Mouse (Mus musculus) midbrain, postnatal 0 days (tissue): ENCODE data around the gene Cox4i1. TPM values are rescaled to one million over a fixed set of nuclear protein-coding genes. Genes with fewer than 3 reads are reported as not detected.
A peak's percentile ranks its signal among the peaks of the same experiment; 100 is the strongest.

Experiments used
- ATAC-seq: fragments of 200-750 bp; cut with Nextera tagmentation; 2 replicates; pipeline ENCODE4 v1.8.0; 2017; ENCODE audit warnings: moderate number of reproducible peaks, mild to moderate bottlenecking, moderate TSS enrichment, moderate library complexity; ENCODE audit not compliant: low FRiP score
- DNase-seq: peaks from one replicate; pipeline ENCODE4 v3.0.0-alpha.2; 2015; ENCODE audit warnings: low spot score
- H3K27ac ChIP-seq: fragments of 300-500 bp; sonication (generic); 2 replicates; pipeline ENCODE4 v1.5.1; 2014; ENCODE audit warnings: low read depth, mild to moderate bottlenecking, low read length, mixed read lengths
- H3K27me3 ChIP-seq: fragments of 300-500 bp; sonication (generic); 2 replicates; pipeline ENCODE4 v1.6.1; 2014; ENCODE audit warnings: low read length, control low read depth, mixed read lengths; ENCODE audit not compliant: insufficient read depth
- H3K36me3 ChIP-seq: fragments of 300-500 bp; sonication (generic); 2 replicates; pipeline ENCODE4 v1.6.1; 2014; ENCODE audit warnings: low read length, control low read depth, mixed read lengths; ENCODE audit not compliant: insufficient read depth
- H3K4me1 ChIP-seq: fragments of 300-500 bp; sonication (generic); 2 replicates; pipeline ENCODE4 v1.6.1; 2014; ENCODE audit warnings: mild to moderate bottlenecking, control low read depth, antibody characterized with exemption, low read length, mixed read lengths; ENCODE audit not compliant: insufficient read depth
- H3K4me2 ChIP-seq: fragments of 300-500 bp; sonication (generic); 2 replicates; pipeline ENCODE4 v1.6.1; 2014; ENCODE audit warnings: low read depth, mild to moderate bottlenecking, low read length, mixed read lengths; ENCODE audit not compliant: poor library complexity, severe bottlenecking
- H3K4me3 ChIP-seq: fragments of 300-500 bp; sonication (generic); 2 replicates; pipeline ENCODE4 v1.5.1; 2014; ENCODE audit warnings: low read depth, mild to moderate bottlenecking, low read length, moderate library complexity
- H3K9ac ChIP-seq: fragments of 300-500 bp; sonication (generic); replicated peaks from 2 replicates; pipeline ENCODE4 v1.6.1; 2014; ENCODE audit warnings: mild to moderate bottlenecking, low read length, moderate library complexity, mixed read lengths; ENCODE audit not compliant: poor library complexity, severe bottlenecking
- H3K9me3 ChIP-seq: fragments of 300-500 bp; sonication (generic); 2 replicates; pipeline ENCODE4 v1.6.1; 2016; ENCODE audit warnings: low read length, control low read depth
- CTCF ChIP-seq: IDR thresholded peaks from 2 replicates; pipeline ENCODE4 v1.5.1; 2016; ENCODE audit warnings: antibody characterized with exemption, mild to moderate bottlenecking
- WGBS: fragments of 180-500 bp; shearing (Covaris S2); extraction: QIAGEN DNeasy Blood & Tissue Kit; methylation state at CpG from one replicate; pipeline ENCODE4 v1.1.7; 2014; 5-methylcytosine and 5-hydroxymethylcytosine counted together
- polyA plus RNA-seq: library from polyadenylated mRNA; unstranded; fragments of >200 nt; fragmentation: Nextera tagmentation; extraction: Ambion mirVana; gene quantifications from 2 replicates; pipeline ENCODE4 v1.2.1, GENCODE M21; 2015
- total RNA-seq: library from RNA; depleted of rRNA; stranded (reverse); fragments of >200 nt; gene quantifications from 2 replicates; pipeline ENCODE4 v1.2.3, GENCODE M21; 2014

Gene Cox4i1
- total and polyA plus RNA-seq, 2 experiments from 2014 or later, result 558 to 1,374 TPM

- Histone ChIP-seq H3K9me3 (no peaks in the 10 kb centered on the region), H3K4me1 (0 out of 2 replicates have a peak, but pooled peaks cover 6% of the 10 kb centered on the region), H3K27ac (no peak overlapping the region), H3K27me3 (no peaks in the 10 kb centered on the region), H3K4me3 (no peak overlapping the region), H3K9ac (no peak overlapping the region), H3K36me3 (no peaks in the 10 kb centered on the region), H3K4me2 (no peak overlapping the region)
- 60% methylated on average over 22 of the region's 22 CpGs for WGBS
- TF ChIP-seq CTCF, result no peak
- ATAC-seq (no peak), DNase-seq (no peak)
These were observed 26.0 kb downstream of the Cox4i1 start for GRCm38 (mm10) chr8:120693861-120694493.

GRCm38 (mm10) chr8:120696401-120697153 is 28.6 kb downstream of the Cox4i1 start:
- Histone ChIP-seq H3K4me2 (no peak overlapping the region), H3K4me3 (no peak overlapping the region), H3K4me1 (0 out of 2 replicates have a peak, but pooled peaks cover 6% of the 10 kb centered on the region), H3K36me3 (no peaks in the 10 kb centered on the region), H3K27ac (no peak overlapping the region), H3K9ac (no peak overlapping the region), H3K27me3 (no peaks in the 10 kb centered on the region), H3K9me3 (no peaks in the 10 kb centered on the region)
- TF ChIP-seq CTCF, result no peak
- ATAC-seq (no peak), DNase-seq (peak; percentile 66)
- WGBS, result 42% methylated on average over 13 of the region's 13 CpGs

- Histone ChIP-seq H3K4me3 (no peak overlapping the region), H3K9ac (no peak overlapping the region), H3K36me3 (no peaks in the 10 kb centered on the region), H3K27ac (no peak overlapping the region), H3K4me2 (no peak overlapping the region), H3K27me3 (no peaks in the 10 kb centered on the region), H3K4me1 (0 out of 2 replicates have a peak, but pooled peaks cover 6% of the 10 kb centered on the region), H3K9me3 (no peaks in the 10 kb centered on the region)
- no peak for TF ChIP-seq CTCF
- no peak for ATAC-seq
- DNase-seq, result peak; percentile 40
- 74% methylated on average over 17 of the region's 17 CpGs for WGBS
These were observed 29.3 kb downstream of the Cox4i1 start for GRCm38 (mm10) chr8:120697154-120697978.

- Histone ChIP-seq H3K4me3 (no peak overlapping the region), H3K4me2 (no peak overlapping the region), H3K4me1 (0 out of 2 replicates have a peak, but pooled peaks cover 6% of the 10 kb centered on the region), H3K27me3 (no peaks in the 10 kb centered on the region), H3K9ac (no peak overlapping the region), H3K9me3 (no peaks in the 10 kb centered on the region), H3K27ac (no peak overlapping the region), H3K36me3 (no peaks in the 10 kb centered on the region)
- no peak for ATAC-seq
- DNase-seq, result no peak
- TF ChIP-seq CTCF, result peak; percentile 53
These were observed 29.9 kb downstream of the Cox4i1 start for GRCm38 (mm10) chr8:120697979-120698272.

- TF ChIP-seq CTCF, result no peak
- Histone ChIP-seq H3K9me3 (no peaks in the 10 kb centered on the region), H3K4me3 (no peak overlapping the region), H3K27me3 (no peaks in the 10 kb centered on the region), H3K9ac (no peak overlapping the region), H3K4me2 (no peak overlapping the region), H3K27ac (no peak overlapping the region), H3K4me1 (0 out of 2 replicates have a peak, but pooled peaks cover 6% of the 10 kb centered on the region), H3K36me3 (no peaks in the 10 kb centered on the region)
- 87% methylated on average over 7 of the region's 7 CpGs for WGBS
- ATAC-seq (no peak), DNase-seq (no peak)
These were observed 30.4 kb downstream of the Cox4i1 start for GRCm38 (mm10) chr8:120698426-120698825.
